Mouse (Mus musculus): ENCODE measurements around the gene Pm20d1. TPM values are rescaled to one million over a fixed set of nuclear protein-coding genes. Genes with fewer than 3 reads are reported as not detected.

Pm20d1 gene
- polyA plus RNA-seq, 1 experiment: not detected

DNA sequence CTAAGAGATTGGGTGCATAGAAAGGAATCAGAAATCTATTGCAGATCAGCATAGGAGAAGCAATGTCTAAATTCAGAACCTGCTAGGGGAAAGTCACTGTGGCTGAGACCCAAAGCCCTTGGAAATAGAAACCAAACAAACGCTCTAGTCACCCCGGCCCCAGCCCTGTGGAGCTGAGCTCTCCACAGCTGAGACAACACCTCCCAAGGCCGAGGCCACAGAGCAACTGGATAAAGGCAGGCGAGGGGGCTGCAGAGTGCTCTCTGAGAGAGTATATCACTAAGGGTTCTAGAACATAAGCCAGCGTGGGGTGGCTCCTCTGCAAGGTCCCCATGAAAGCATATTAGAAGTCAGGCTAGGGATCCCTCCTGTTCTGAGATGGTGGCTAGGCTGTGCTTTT lies 41.4 kb downstream of the Pm20d1 start:
- no peak for TF ChIP-seq GATA1 (IDR thresholded peaks at IDR 0.05; ENCODE audit: low read length)

DNA sequence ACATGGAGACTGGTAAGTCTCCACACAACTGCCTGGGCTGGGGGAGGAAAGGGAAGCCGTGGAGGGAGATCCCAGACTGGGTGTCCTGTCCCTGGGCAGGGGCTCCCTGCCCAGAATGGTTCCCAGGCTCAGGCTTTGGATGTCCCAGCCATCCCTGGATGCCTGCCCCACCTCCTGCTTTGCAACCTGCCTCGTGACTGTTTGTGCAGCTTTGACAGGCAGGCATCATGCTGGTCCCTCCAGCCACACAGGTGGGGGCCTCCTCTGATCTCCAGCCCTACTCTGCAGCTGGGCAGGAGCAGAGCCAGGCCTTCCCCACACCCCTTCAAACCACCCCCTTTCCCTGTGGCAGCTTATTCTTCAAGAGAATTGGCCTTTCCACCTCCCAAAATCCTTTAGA lies 42.1 kb downstream of the Pm20d1 start:
- no peak for TF ChIP-seq GATA1 (IDR thresholded peaks at IDR 0.05; ENCODE audit: low read length)

- no peak for TF ChIP-seq GATA1 (IDR thresholded peaks at IDR 0.05; ENCODE audit: low read length)
Measured at GRCm38 (mm10) chr1:131842221-131842620, 45.0 kb downstream of the Pm20d1 start.

- no peak for TF ChIP-seq GATA1 (IDR thresholded peaks at IDR 0.05; ENCODE audit: low read length)
Measured at GRCm38 (mm10) chr1:131843758-131844157, 46.6 kb downstream of the Pm20d1 start.

GRCm38 (mm10) chr1:131844883-131845282 lies 47.7 kb downstream of the Pm20d1 start:
- TF ChIP-seq GATA1 (IDR thresholded peaks at IDR 0.05; ENCODE audit: low read length): no peak

DNA sequence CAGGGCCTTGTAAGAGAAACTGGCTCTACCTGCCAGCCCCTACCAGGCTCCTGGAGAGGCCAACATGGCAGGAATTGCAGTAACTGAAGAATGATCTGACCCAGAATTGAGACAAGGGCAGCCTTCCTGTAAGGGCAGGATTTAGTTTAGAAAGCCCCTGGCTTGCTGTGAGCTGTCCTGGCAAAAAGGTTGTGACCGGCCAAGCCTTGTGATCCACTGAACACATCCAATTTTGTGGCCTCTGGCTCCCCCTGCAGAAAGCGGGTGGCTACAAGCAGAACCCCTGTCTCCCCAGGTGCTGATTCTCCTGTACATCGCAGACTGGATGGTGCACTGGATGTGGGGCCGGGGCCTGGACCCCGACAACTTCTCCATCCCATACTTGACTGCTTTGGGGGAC lies 49.1 kb downstream of the Pm20d1 start:
- no peak for TF ChIP-seq GATA1 (IDR thresholded peaks at IDR 0.05; ENCODE audit: low read length)

DNA sequence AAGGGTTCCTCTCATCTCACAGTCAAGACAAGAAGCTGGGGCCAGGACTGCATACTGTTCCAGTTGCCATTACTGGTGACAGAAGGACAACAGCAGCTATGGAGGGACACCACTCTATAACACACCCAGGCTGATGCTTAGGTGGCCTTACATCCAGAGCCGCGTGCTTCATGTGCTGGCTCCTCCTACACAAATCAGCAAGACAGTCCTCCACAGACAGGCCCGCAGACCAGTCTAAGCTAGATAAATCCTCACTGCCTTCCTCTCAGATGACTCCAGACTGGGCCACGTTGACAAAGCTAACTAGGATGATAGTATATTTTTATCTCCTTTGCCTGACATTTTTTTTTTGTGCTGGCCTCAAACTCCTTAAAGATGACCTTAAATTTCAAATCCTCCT lies 64.6 kb downstream of the Pm20d1 start:
- no peak for TF ChIP-seq GATA1 (IDR thresholded peaks at IDR 0.05; ENCODE audit: low read length)

DNA sequence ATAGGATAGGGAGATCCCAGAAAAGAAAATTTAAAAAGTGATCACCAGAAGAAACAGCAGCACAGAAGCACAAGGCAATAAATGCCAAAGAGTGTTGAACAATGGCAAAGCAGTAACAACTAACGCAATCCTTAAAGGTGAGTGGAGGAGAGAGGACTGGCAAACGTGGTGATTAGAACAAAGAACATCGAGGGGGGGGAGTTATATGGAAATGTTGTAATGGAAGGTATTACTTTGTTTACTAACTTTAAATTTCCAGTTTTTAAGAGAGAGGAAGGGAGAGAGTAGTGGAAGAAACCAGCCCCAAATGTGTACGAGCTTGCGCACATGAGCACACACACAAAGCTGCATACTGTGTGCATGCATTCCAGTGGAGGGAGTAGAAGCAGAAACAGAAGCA lies 68.4 kb downstream of the Pm20d1 start:
- TF ChIP-seq GATA1 (IDR thresholded peaks at IDR 0.05; ENCODE audit: low read length): no peak

DNA sequence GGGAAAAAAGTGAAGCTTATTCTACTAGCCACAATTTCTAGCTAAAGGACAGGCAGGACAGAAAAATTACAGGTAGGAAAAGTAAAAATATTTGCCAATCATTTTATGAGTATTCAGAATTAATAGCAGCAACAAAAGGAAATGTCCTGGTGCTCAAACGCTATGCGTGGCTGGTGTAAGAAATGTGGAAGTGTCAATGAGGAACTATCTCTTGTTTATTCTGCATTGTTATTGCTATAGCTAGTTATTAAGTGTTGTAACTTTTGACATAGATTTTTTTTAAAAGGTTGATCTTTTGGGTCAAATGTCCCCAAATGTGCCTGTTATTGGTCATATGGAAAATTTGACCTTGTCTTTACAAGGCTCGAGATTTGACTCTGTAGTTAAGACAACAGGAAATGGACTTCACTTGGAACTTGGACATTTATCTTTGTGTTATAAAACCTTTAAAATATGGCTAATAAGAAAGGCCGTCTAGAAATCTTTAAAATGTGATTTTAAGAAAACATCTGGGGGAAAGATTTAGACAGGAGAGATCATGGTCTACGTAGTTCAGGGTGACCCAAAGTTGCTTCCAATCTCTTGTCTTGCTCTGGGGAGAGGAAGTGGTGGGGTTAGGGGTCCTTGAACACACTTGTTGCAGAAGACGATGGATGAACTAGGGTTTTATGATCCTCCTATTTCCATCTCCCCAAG lies 69.3 kb downstream of the Pm20d1 start:
- TF ChIP-seq GATA1 (IDR thresholded peaks at IDR 0.05; ENCODE audit: low read length): no peak

DNA sequence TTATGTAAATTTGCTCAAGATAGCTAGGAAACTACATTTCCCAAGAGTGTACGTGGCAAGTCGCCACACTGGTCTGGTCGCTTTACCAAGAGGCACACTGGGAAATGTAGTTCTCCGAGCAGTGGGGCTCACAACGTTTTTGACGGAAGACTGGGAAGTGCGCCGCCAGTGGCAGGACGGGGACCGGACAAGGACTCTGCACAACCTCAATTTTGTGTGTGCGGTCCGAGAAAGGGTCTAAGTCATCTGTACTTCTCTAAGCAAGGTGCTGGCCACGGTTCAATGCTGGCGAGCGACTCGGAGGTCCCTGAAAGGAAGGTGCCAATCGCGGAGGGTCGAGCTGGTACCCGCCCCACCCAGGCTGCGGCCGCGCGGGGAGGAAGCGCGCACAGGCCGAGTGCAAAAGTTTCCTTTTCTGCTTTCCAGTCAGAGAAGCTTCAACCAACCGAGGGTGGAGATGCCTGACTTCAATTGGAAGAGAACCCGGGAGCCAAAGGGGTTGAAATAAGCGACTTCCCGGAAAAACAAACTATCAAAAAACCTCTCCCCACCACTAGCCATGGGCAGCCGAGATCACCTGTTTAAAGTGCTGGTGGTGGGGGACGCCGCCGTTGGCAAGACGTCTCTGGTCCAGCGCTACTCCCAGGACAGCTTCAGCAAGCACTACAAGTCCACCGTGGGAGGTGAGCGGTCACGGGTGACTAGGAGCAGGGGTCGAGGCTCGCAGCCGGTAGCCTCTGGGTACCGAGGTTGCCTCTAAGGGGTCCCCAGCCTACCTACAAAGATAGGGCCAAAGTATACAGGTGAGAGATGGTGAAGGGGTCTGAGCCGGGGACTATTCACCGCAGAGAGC lies 70.1 kb downstream of the Pm20d1 start, which contains the start of gene Rab29:
Rab29 (plus strand) TSS at position 132 of the 853 bp plus-strand sequence.
- TF ChIP-seq GATA1 (IDR thresholded peaks at IDR 0.05; ENCODE audit: low read length): no peak

- no peak for TF ChIP-seq GATA1 (IDR thresholded peaks at IDR 0.05; ENCODE audit: low read length)
Measured at GRCm38 (mm10) chr1:131867946-131868290, 70.7 kb downstream of the Pm20d1 start.

GRCm38 (mm10) chr1:131869561-131869960 lies 72.4 kb downstream of the Pm20d1 start:
- TF ChIP-seq GATA1 (IDR thresholded peaks at IDR 0.05; ENCODE audit: low read length): no peak

Other genes starting within 250 kb of the Pm20d1 start
- gene Avpr1b, start 198.1 kb upstream of the Pm20d1 start, polyA plus RNA-seq (2012): not detected in 2 replicates
- gene Ctse, start 159.1 kb upstream of the Pm20d1 start, polyA plus RNA-seq (2012): 139 and 188 TPM in 2 replicates
- gene Rab7b, start 108.7 kb upstream of the Pm20d1 start, polyA plus RNA-seq (2012): 0.03 and 0.13 TPM in 2 replicates
- gene Slc26a9, start 53.4 kb upstream of the Pm20d1 start, polyA plus RNA-seq (2012): 0.02 and 0.03 TPM in 2 replicates
- 6.1 and 10.8 TPM in 2 replicates for gene Slc41a1, start 30.1 kb downstream of the Pm20d1 start, polyA plus RNA-seq (2012)
- gene Rab29, start 69.8 kb downstream of the Pm20d1 start, polyA plus RNA-seq (2012): not detected in 2 replicates
- 29.2 and 32.7 TPM in 2 replicates for gene Nucks1, start 113.2 kb downstream of the Pm20d1 start, polyA plus RNA-seq (2012)
- gene Slc45a3, start 165.6 kb downstream of the Pm20d1 start, polyA plus RNA-seq (2012): 0.10 and 0.12 TPM in 2 replicates
- gene Elk4, start 210.2 kb downstream of the Pm20d1 start, polyA plus RNA-seq (2012): 5.0 and 5.1 TPM in 2 replicates